Comparison of ENCODE assay signal across 8 mouse cellular contexts in genomic region chr13:28718169-28718867, GRCm38 (mm10).
DNase-seq lines count a peak whose midpoint lies in the region; ATAC-seq and TF ChIP-seq lines count a peak whose summit lies in the region.

No protein-coding gene starts in this region.

- H3K36me3 ChIP-seq in intestine, embryonic 14.5 days (ENCODE audit: control insufficient read depth, insufficient read depth, low read length), result no peaks in the 10 kb centered on the region
- H3K36me3 ChIP-seq in intestine, postnatal 0 days (ENCODE audit: control insufficient read depth, insufficient read depth), result no peaks in the 10 kb centered on the region
- no peaks in the 10 kb centered on the region for H3K36me3 ChIP-seq in forebrain, embryonic 16.5 days (ENCODE audit: control insufficient read depth, insufficient read depth)
- no peaks in the 10 kb centered on the region for H3K36me3 ChIP-seq in hindbrain, embryonic 14.5 days (replicated peaks; ENCODE audit: control insufficient read depth, insufficient read depth)
- H3K36me3 ChIP-seq in liver, embryonic 14.5 days (replicated peaks; ENCODE audit: control insufficient read depth, insufficient read depth, low read depth), result no peaks in the 10 kb centered on the region
- no peaks in the 10 kb centered on the region for H3K36me3 ChIP-seq in stomach, embryonic 14.5 days (ENCODE audit: control insufficient read depth, insufficient read depth, low read length)

- peak; percentile 73 for DNase-seq in intestine, embryonic 14.5 days (ENCODE audit: low spot score)
- DNase-seq in hindbrain, embryonic 14.5 days (ENCODE audit: low spot score), result no peak
- peak in 1 of 3 experiments; percentile 2 for DNase-seq in liver, embryonic 14.5 days (ENCODE audit: low read depth in 3 of 3, low spot score in 3 of 3)
- no peak for DNase-seq in cerebellum, adult 11-12 months

- no peaks in the 10 kb centered on the region for H3K9me3 ChIP-seq in intestine, embryonic 14.5 days (ENCODE audit: control insufficient read depth, low read length)
- no peaks in the 10 kb centered on the region for H3K9me3 ChIP-seq in intestine, postnatal 0 days (ENCODE audit: control insufficient read depth)
- no peaks in the 10 kb centered on the region for H3K9me3 ChIP-seq in forebrain, embryonic 16.5 days (ENCODE audit: control insufficient read depth, low read length)
- H3K9me3 ChIP-seq in hindbrain, embryonic 14.5 days (ENCODE audit: control insufficient read depth, low read length), result no peaks in the 10 kb centered on the region
- no peaks in the 10 kb centered on the region for H3K9me3 ChIP-seq in liver, embryonic 14.5 days (ENCODE audit: control insufficient read depth, low read length)
- no peaks in the 10 kb centered on the region for H3K9me3 ChIP-seq in stomach, embryonic 14.5 days (ENCODE audit: control insufficient read depth, low read depth, low read length)

- H3K27ac ChIP-seq in intestine, embryonic 14.5 days (ENCODE audit: low read depth), result peak overlapping the region; percentile 79
- H3K27ac ChIP-seq in intestine, postnatal 0 days (ENCODE audit: low read depth, low read length), result no peak overlapping the region
- H3K27ac ChIP-seq in forebrain, embryonic 16.5 days (ENCODE audit: low read length), result peak overlapping the region; percentile 82
- peak overlapping the region; percentile 84 for H3K27ac ChIP-seq in hindbrain, embryonic 14.5 days
- H3K27ac ChIP-seq in liver, embryonic 14.5 days, result no peak overlapping the region
- peak overlapping the region; percentile 71; the same call in 1 of the 2 replicates for H3K27ac ChIP-seq in stomach, embryonic 14.5 days (ENCODE audit: low read length)

- no peaks in the 10 kb centered on the region for H3K27me3 ChIP-seq in intestine, embryonic 14.5 days (replicated peaks; ENCODE audit: control insufficient read depth, insufficient read depth, low read length)
- H3K27me3 ChIP-seq in intestine, postnatal 0 days (replicated peaks; ENCODE audit: control insufficient read depth, insufficient read depth, low read length), result no peaks in the 10 kb centered on the region
- no peaks in the 10 kb centered on the region for H3K27me3 ChIP-seq in forebrain, embryonic 16.5 days (replicated peaks; ENCODE audit: control insufficient read depth, insufficient read depth, low read length)
- H3K27me3 ChIP-seq in hindbrain, embryonic 14.5 days (ENCODE audit: control insufficient read depth, insufficient read depth, low read length), result no peaks in the 10 kb centered on the region
- no peaks in the 10 kb centered on the region for H3K27me3 ChIP-seq in liver, embryonic 14.5 days (ENCODE audit: control insufficient read depth, insufficient read depth, low read length)
- no peaks in the 10 kb centered on the region for H3K27me3 ChIP-seq in stomach, embryonic 14.5 days (ENCODE audit: control insufficient read depth, insufficient read depth, low read length)

- H3K4me2 ChIP-seq in intestine, embryonic 14.5 days (ENCODE audit: low read length), result 0 out of 2 replicates have a peak overlapping the region, but pooled peaks have one; percentile 12
- H3K4me2 ChIP-seq in intestine, postnatal 0 days (replicated peaks; ENCODE audit: low read depth), result no peak overlapping the region
- no peak overlapping the region for H3K4me2 ChIP-seq in forebrain, embryonic 16.5 days (ENCODE audit: low read length)
- no peak overlapping the region for H3K4me2 ChIP-seq in hindbrain, embryonic 14.5 days (replicated peaks)
- H3K4me2 ChIP-seq in liver, embryonic 14.5 days (ENCODE audit: low read depth), result no peak overlapping the region
- no peak overlapping the region for H3K4me2 ChIP-seq in stomach, embryonic 14.5 days (replicated peaks; ENCODE audit: low read depth, low read length)

- TF ChIP-seq EP300 in liver, embryonic 14.5 days (IDR thresholded peaks at IDR 0.05; ENCODE audit: low read depth), result no peak

- peaks cover 23% of the 10 kb centered on the region for H3K4me1 ChIP-seq in intestine, embryonic 14.5 days (replicated peaks; ENCODE audit: control insufficient read depth, insufficient read depth, low read length)
- H3K4me1 ChIP-seq in intestine, postnatal 0 days (replicated peaks; ENCODE audit: control insufficient read depth, insufficient read depth, low read length), result no peaks in the 10 kb centered on the region
- H3K4me1 ChIP-seq in forebrain, embryonic 16.5 days (replicated peaks; ENCODE audit: control insufficient read depth, insufficient read depth, low read length), result peaks cover 54% of the 10 kb centered on the region
- H3K4me1 ChIP-seq in hindbrain, embryonic 14.5 days (replicated peaks; ENCODE audit: control insufficient read depth, insufficient read depth, low read length), result peaks cover 50% of the 10 kb centered on the region
- peaks cover 0 to 5% of the 10 kb centered on the region in 2 experiments; a peak in 2 of 4 replicates for H3K4me1 ChIP-seq in liver, embryonic 14.5 days (replicated peaks; ENCODE audit: control insufficient read depth in 2 of 2, insufficient read depth in 2 of 2, low read length in 1 of 2)
- peaks cover 11% of the 10 kb centered on the region; the same call in 1 of the 2 replicates for H3K4me1 ChIP-seq in stomach, embryonic 14.5 days (ENCODE audit: control insufficient read depth, insufficient read depth, low read length)

- no peak overlapping the region for H3K4me3 ChIP-seq in intestine, embryonic 14.5 days (ENCODE audit: low read depth, low read length)
- H3K4me3 ChIP-seq in intestine, postnatal 0 days (ENCODE audit: low read depth, low read length), result no peak overlapping the region
- H3K4me3 ChIP-seq in forebrain, embryonic 16.5 days (replicated peaks; ENCODE audit: low read length), result no peak overlapping the region
- H3K4me3 ChIP-seq in hindbrain, embryonic 14.5 days (replicated peaks; ENCODE audit: low read length), result no peak overlapping the region
- H3K4me3 ChIP-seq in liver, embryonic 14.5 days (ENCODE audit: insufficient read depth in 1 of 2, low read depth in 2 of 2, low read length in 2 of 2), result no peak overlapping the region
- H3K4me3 ChIP-seq in stomach, embryonic 14.5 days (ENCODE audit: low read depth, low read length), result no peak overlapping the region

- no peak for TF ChIP-seq CTCF in intestine, postnatal 0 days (IDR thresholded peaks at IDR 0.05; ENCODE audit: low read depth)
- no peak for TF ChIP-seq CTCF in liver, embryonic 14.5 days (IDR thresholded peaks at IDR 0.05; ENCODE audit: low read depth)

- WGBS in intestine, embryonic 14.5 days, result 20% methylated on average over 11 of the region's 11 CpGs
- 24% methylated on average over 11 of the region's 11 CpGs for WGBS in intestine, postnatal 0 days
- WGBS in forebrain, embryonic 16.5 days, result 3% methylated on average over 11 of the region's 11 CpGs
- 12% methylated on average over 11 of the region's 11 CpGs for WGBS in hindbrain, embryonic 14.5 days
- WGBS in liver, embryonic 14.5 days (ENCODE audit: insufficient replicate concordance), result 19% methylated on average over 11 of the region's 11 CpGs
- 14% methylated on average over 11 of the region's 11 CpGs for WGBS in stomach, embryonic 14.5 days

- ATAC-seq in intestine, embryonic 14.5 days (replicated peaks; ENCODE audit: low FRiP score, low TSS enrichment, low read depth), result peak; percentile 79
- ATAC-seq in intestine, postnatal 0 days, result no peak
- peak; percentile 22 for ATAC-seq in forebrain, embryonic 16.5 days
- peak; percentile 44; the same call in 1 of the 2 replicates for ATAC-seq in hindbrain, embryonic 14.5 days (ENCODE audit: low FRiP score)
- peak; percentile 47; the same call in 1 of the 2 replicates for ATAC-seq in liver, embryonic 14.5 days (ENCODE audit: insufficient read depth)
- peak; percentile 44; the same call in 1 of the 2 replicates for ATAC-seq in stomach, embryonic 14.5 days (ENCODE audit: insufficient number of reproducible peaks, insufficient read depth, low FRiP score, low read depth)
- no peak for ATAC-seq in activated CD4-positive, CD25-positive, alpha-beta regulatory T cell, adult 4 months

- no peak overlapping the region for H3K9ac ChIP-seq in intestine, embryonic 14.5 days (ENCODE audit: low read length)
- H3K9ac ChIP-seq in intestine, postnatal 0 days (ENCODE audit: low read depth, low read length), result no peak overlapping the region
- peak overlapping the region; percentile 28; the same call in 1 of the 2 replicates for H3K9ac ChIP-seq in forebrain, embryonic 16.5 days (replicated peaks; ENCODE audit: low read depth, low read length)
- peak overlapping the region; percentile 49; the same call in 1 of the 2 replicates for H3K9ac ChIP-seq in hindbrain, embryonic 14.5 days
- no peak overlapping the region for H3K9ac ChIP-seq in liver, embryonic 14.5 days (replicated peaks)
- H3K9ac ChIP-seq in stomach, embryonic 14.5 days (replicated peaks; ENCODE audit: low read depth, low read length), result no peak overlapping the region

Comparison
In these comparisons a context has a peak if more than half of its experiments do, and no peak if none do; other contexts are left out.
1. ATAC-seq: peak in intestine, embryonic 14.5 days (single experiment), forebrain, embryonic 16.5 days (single experiment), hindbrain, embryonic 14.5 days (single experiment), liver, embryonic 14.5 days (single experiment) and stomach, embryonic 14.5 days (single experiment); none in intestine, postnatal 0 days (single experiment) and activated CD4-positive, CD25-positive, alpha-beta regulatory T cell, adult 4 months (single experiment).
2. H3K27ac ChIP-seq: peak in intestine, embryonic 14.5 days (single experiment), forebrain, embryonic 16.5 days (single experiment), hindbrain, embryonic 14.5 days (single experiment) and stomach, embryonic 14.5 days (single experiment); none in intestine, postnatal 0 days (single experiment) and liver, embryonic 14.5 days (single experiment).
3. H3K9ac ChIP-seq: peak in forebrain, embryonic 16.5 days (single experiment) and hindbrain, embryonic 14.5 days (single experiment); none in intestine, embryonic 14.5 days (single experiment), intestine, postnatal 0 days (single experiment), liver, embryonic 14.5 days (single experiment) and stomach, embryonic 14.5 days (single experiment).